Mouse (Mus musculus) gastrocnemius, postnatal 25 days (tissue): ENCODE results near the gene Tcf7l1. TPM values are rescaled to one million over a fixed set of nuclear protein-coding genes. Genes with fewer than 3 reads are reported as not detected.
A peak's percentile ranks its signal among the peaks of the same experiment; 100 is the strongest.

ENCODE experiments used
- DNase-seq: peaks from one replicate; pipeline ENCODE4 v3.0.0; 2022
- total RNA-seq, 2 experiments: library from RNA; stranded (reverse); gene quantifications; 1 replicate in 1 of 2; 2 replicates in 1 of 2; pipeline ENCODE4 v1.2.3; 2021

Tcf7l1 gene
- total RNA-seq, 2 experiments from 2014 or later: 4.8 to 5.8 TPM

- DNase-seq: no peak
These were observed 166.1 kb downstream of the Tcf7l1 start for GRCm38 (mm10) chr6:72622917-72623316.

GRCm38 (mm10) chr6:72620920-72621319 is 168.1 kb downstream of the Tcf7l1 start:
- no peak for DNase-seq

GRCm38 (mm10) chr6:72619734-72620532 is 169.1 kb downstream of the Tcf7l1 start:
- DNase-seq: no peak

GRCm38 (mm10) chr6:72616643-72617288 is 172.3 kb downstream of the Tcf7l1 start, which contains the start of gene Tgoln1:
Tgoln1 (minus strand) TSS chr6:72617000.
- DNase-seq: peak; percentile 93

- no peak for DNase-seq
These were observed 173.3 kb downstream of the Tcf7l1 start for GRCm38 (mm10) chr6:72615561-72616375.

- DNase-seq: no peak
These were observed 173.9 kb downstream of the Tcf7l1 start for GRCm38 (mm10) chr6:72615151-72615550.

GRCm38 (mm10) chr6:72610261-72610660 is 178.8 kb downstream of the Tcf7l1 start:
- DNase-seq: no peak

GRCm38 (mm10) chr6:72608662-72609184 is 180.3 kb downstream of the Tcf7l1 start:
- no peak for DNase-seq

GRCm38 (mm10) chr6:72607676-72608075 is 181.4 kb downstream of the Tcf7l1 start:
- DNase-seq: no peak

- DNase-seq: no peak
These were observed 182.0 kb downstream of the Tcf7l1 start for GRCm38 (mm10) chr6:72607060-72607459.

- no peak for DNase-seq
These were observed 185.0 kb downstream of the Tcf7l1 start for GRCm38 (mm10) chr6:72604066-72604465.

GRCm38 (mm10) chr6:72601732-72602131 is 187.3 kb downstream of the Tcf7l1 start:
- DNase-seq: peak; percentile 61

- no peak for DNase-seq
These were observed 188.3 kb downstream of the Tcf7l1 start for GRCm38 (mm10) chr6:72600771-72601170.

- DNase-seq: no peak
These were observed 188.8 kb downstream of the Tcf7l1 start for GRCm38 (mm10) chr6:72600216-72600615.

GRCm38 (mm10) chr6:72598791-72599557 is 190.1 kb downstream of the Tcf7l1 start:
- DNase-seq: peak; percentile 25

GRCm38 (mm10) chr6:72597956-72598753 is 190.9 kb downstream of the Tcf7l1 start, which contains the start of the genes Elmod3 and Retsat:
Elmod3 (minus strand) TSS chr6:72598413.
Retsat (plus strand) TSS chr6:72598475.
- DNase-seq: peak; percentile 95

GRCm38 (mm10) chr6:72597083-72597874 is 191.8 kb downstream of the Tcf7l1 start:
- DNase-seq: no peak

- DNase-seq: no peak
These were observed 195.1 kb downstream of the Tcf7l1 start for GRCm38 (mm10) chr6:72593914-72594313.

GRCm38 (mm10) chr6:72593011-72593803 is 195.8 kb downstream of the Tcf7l1 start:
- DNase-seq: peak; percentile 82
